1 mouse cellular context compared by ENCODE assay signal in the genomic region with DNA sequence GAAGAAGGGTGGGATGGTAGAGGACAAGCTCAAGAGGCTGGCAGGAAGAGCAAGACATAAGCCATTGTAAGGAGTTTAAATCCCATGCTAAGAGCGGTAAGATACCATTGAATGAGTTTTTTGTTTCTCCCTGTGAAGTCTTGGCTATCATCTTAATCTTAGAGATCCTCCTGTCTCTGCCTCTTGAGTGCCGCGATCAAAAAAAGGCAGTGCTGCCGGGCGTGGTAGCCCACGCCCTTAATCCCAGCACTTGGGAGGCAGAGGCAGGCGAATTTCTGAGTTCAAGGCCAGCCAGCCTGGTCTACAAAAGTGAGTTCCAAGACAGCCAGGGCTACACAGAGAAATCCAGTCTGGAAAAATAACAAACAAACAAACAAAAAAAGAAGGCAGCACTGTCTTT.
TF ChIP-seq lines count a peak whose summit lies in the region.

No protein-coding gene starts in this region.

TF ChIP-seq in myocyte, 11 proteins besides CTCF, POLR2A, EP300 and RAD21 (continued from another document):
- TF ChIP-seq E2F4 (IDR thresholded peaks at IDR 0.05; ENCODE audit: insufficient read depth) (no peak), SRF (IDR thresholded peaks at IDR 0.05; ENCODE audit: control insufficient read depth, insufficient read length, low read depth) (no peak), MYOG (IDR thresholded peaks at IDR 0.05; ENCODE audit: control insufficient read depth in 1 of 3, insufficient read depth in 1 of 3, insufficient read length in 2 of 3, low read depth in 2 of 3) (no peak)
TF ChIP-seq in myocyte: peak in this region for 0.
